Mouse (Mus musculus) CH12.LX (cell line): ENCODE measurements at regions not wholly inside any gene's neighbourhood (a gene's known extent, or its start where the extent isn't known, plus 50 kb on each side); places are given as distances from the start of the nearest gene placed in this dataset.

Experiments
- DNase-seq: peaks from one replicate; pipeline ENCODE4 v3.0.0-alpha.2; 2013; ENCODE audit errors: extremely low read depth
- H3K27ac ChIP-seq: 2 replicates; pipeline ENCODE4 v1.5.1; 2012; ENCODE audit warnings: low read depth, mild to moderate bottlenecking, control low read depth, moderate library complexity; ENCODE audit not compliant: insufficient read depth
- H3K27me3 ChIP-seq: replicated peaks from 2 replicates; pipeline ENCODE3; 2012; ENCODE audit warnings: inconsistent platforms
- H3K36me3 ChIP-seq, 2 experiments: replicated peaks in 1 of 2; 2 replicates each; pipeline versions ENCODE3 to v1.6.1; 2012; ENCODE audit warnings: inconsistent platforms in 1 of 2, low read length in 1 of 2, mild to moderate bottlenecking in 1 of 2, mixed read lengths in 1 of 2, moderate library complexity in 1 of 2; ENCODE audit not compliant: control insufficient read depth in 1 of 2, insufficient read depth in 1 of 2
- H3K4me1 ChIP-seq, 2 experiments: 2 replicates each; pipeline ENCODE4 v1.6.1; 2012; ENCODE audit warnings: inconsistent platforms in 1 of 2, moderate library complexity in 1 of 2; ENCODE audit not compliant: insufficient read depth in 2 of 2, control insufficient read depth in 1 of 2
- H3K4me2 ChIP-seq: 2 replicates; pipeline ENCODE4 v1.6.1; 2012; ENCODE audit warnings: low read depth, mild to moderate bottlenecking, control low read depth; ENCODE audit not compliant: poor library complexity, insufficient read depth, severe bottlenecking
- H3K4me3 ChIP-seq, 3 experiments: fragments of 150-350 bp in 1 of 3; sonication (generic) in 1 of 3; replicated peaks in 1 of 3; 2 replicates each; pipeline versions ENCODE3 to v1.5.1; 2011 to 2012; ENCODE audit warnings: low read depth in 2 of 3, low read length in 2 of 3, mild to moderate bottlenecking in 2 of 3, moderate library complexity in 2 of 3, control low read depth in 1 of 3, improper control_type of control experiment in 1 of 3, inconsistent platforms in 1 of 3, mixed read lengths in 1 of 3; ENCODE audit not compliant: poor library complexity in 1 of 3
- H3K79me2 ChIP-seq: replicated peaks from 2 replicates; pipeline ENCODE4 v1.6.1; 2012; ENCODE audit warnings: mild to moderate bottlenecking, moderate library complexity; ENCODE audit not compliant: control insufficient read depth, poor library complexity, insufficient read depth, severe bottlenecking; ENCODE audit errors: extremely low read depth
- H3K9ac ChIP-seq: 2 replicates; pipeline ENCODE4 v1.6.1; 2012; ENCODE audit warnings: low read depth, mild to moderate bottlenecking, control low read depth, moderate library complexity; ENCODE audit not compliant: insufficient read depth
- H3K9me3 ChIP-seq: replicated peaks from 2 replicates; pipeline ENCODE3; 2012; ENCODE audit warnings: low read length, inconsistent platforms, mixed read lengths
- BHLHE40 ChIP-seq: IDR thresholded peaks from 2 replicates; pipeline ENCODE4 v1.6.1; 2011; ENCODE audit warnings: mild to moderate bottlenecking, low read depth, low read length, improper control_type of control experiment
- CHD1 ChIP-seq: IDR thresholded peaks from 2 replicates; pipeline ENCODE4 v1.6.1; 2012; ENCODE audit warnings: low read depth, low read length, improper control_type of control experiment, inconsistent platforms
- CHD2 ChIP-seq: IDR thresholded peaks from 2 replicates; pipeline ENCODE4 v1.6.1; 2011; ENCODE audit warnings: low read length, improper control_type of control experiment
- CTCF ChIP-seq, 2 experiments: IDR thresholded peaks in 1 of 2; conservative IDR thresholded peaks in 1 of 2; 2 replicates each; pipeline ENCODE4 v1.5.1; 2011 to 2012; ENCODE audit warnings: low read depth in 2 of 2, low read length in 2 of 2, improper control_type of control experiment in 1 of 2, inconsistent platforms in 1 of 2, mild to moderate bottlenecking in 1 of 2, moderate library complexity in 1 of 2
- E2F4 ChIP-seq: IDR thresholded peaks from 2 replicates; pipeline ENCODE4 v1.6.1; 2011; ENCODE audit warnings: low read depth, low read length, improper control_type of control experiment; ENCODE audit not compliant: insufficient replicate concordance
- ELF1 ChIP-seq: IDR thresholded peaks from 2 replicates; pipeline ENCODE4 v1.6.1; 2014; ENCODE audit warnings: low read depth, mild to moderate bottlenecking, inconsistent platforms, low read length, improper control_type of control experiment
- ETS1 ChIP-seq: conservative IDR thresholded peaks from 2 replicates; pipeline ENCODE4 v1.6.1; 2012; ENCODE audit warnings: low read depth, mild to moderate bottlenecking, inconsistent platforms, low read length, improper control_type of control experiment, moderate library complexity
- HCFC1 ChIP-seq: IDR thresholded peaks from 2 replicates; pipeline ENCODE4 v1.6.1; 2012; ENCODE audit warnings: low read depth, mild to moderate bottlenecking, inconsistent platforms, low read length, improper control_type of control experiment
- JUND ChIP-seq: conservative IDR thresholded peaks from 2 replicates; pipeline ENCODE4 v1.6.1; 2011; ENCODE audit warnings: low read depth, low read length, improper control_type of control experiment
- KAT2A ChIP-seq: IDR thresholded peaks from 2 replicates; pipeline ENCODE4 v1.6.1; 2012; ENCODE audit warnings: low read length, improper control_type of control experiment, inconsistent platforms; ENCODE audit not compliant: insufficient replicate concordance
- MAFK ChIP-seq: IDR thresholded peaks from 2 replicates; pipeline ENCODE4 v1.6.1; 2011; ENCODE audit warnings: low read length, improper control_type of control experiment; ENCODE audit not compliant: insufficient replicate concordance
- MAX ChIP-seq: IDR thresholded peaks from 2 replicates; pipeline ENCODE4 v1.6.1; 2011; ENCODE audit warnings: low read length, improper control_type of control experiment
- MXI1 ChIP-seq: IDR thresholded peaks from 2 replicates; pipeline ENCODE4 v1.6.1; 2011; ENCODE audit warnings: mild to moderate bottlenecking, low read depth, low read length, improper control_type of control experiment
- MYC ChIP-seq: IDR thresholded peaks from 2 replicates; pipeline ENCODE4 v1.6.1; 2011; ENCODE audit warnings: low read depth, mild to moderate bottlenecking, improper control_type of control experiment, low read length
- PAX5 ChIP-seq: IDR thresholded peaks from 2 replicates; pipeline ENCODE4 v1.6.1; 2012; ENCODE audit warnings: low read length, inconsistent platforms, mixed read lengths
- POLR2A ChIP-seq: IDR thresholded peaks from 2 replicates; pipeline ENCODE4 v1.6.1; 2011; ENCODE audit warnings: low read depth, mild to moderate bottlenecking, improper control_type of control experiment, low read length
- POLR2AphosphoS2 ChIP-seq: IDR thresholded peaks from 2 replicates; pipeline ENCODE4 v1.6.1; 2011; ENCODE audit warnings: low read depth, low read length, improper control_type of control experiment
- SMC3 ChIP-seq: IDR thresholded peaks from 2 replicates; pipeline ENCODE4 v1.6.1; 2011; ENCODE audit warnings: low read depth, low read length, improper control_type of control experiment
- TBP ChIP-seq: conservative IDR thresholded peaks from 2 replicates; pipeline ENCODE4 v1.6.1; 2011; ENCODE audit warnings: low read depth, low read length, improper control_type of control experiment
- TCF12 ChIP-seq: IDR thresholded peaks from 2 replicates; pipeline ENCODE4 v1.6.1; 2014; ENCODE audit warnings: low read depth, mild to moderate bottlenecking, inconsistent platforms, low read length, improper control_type of control experiment
- UBTF ChIP-seq: IDR thresholded peaks from 2 replicates; pipeline ENCODE4 v1.6.1; 2012; ENCODE audit warnings: low read depth, mild to moderate bottlenecking, inconsistent platforms, low read length, improper control_type of control experiment, moderate library complexity
- USF2 ChIP-seq: conservative IDR thresholded peaks from 2 replicates; pipeline ENCODE4 v1.6.1; 2011; ENCODE audit warnings: low read depth, low read length, improper control_type of control experiment
- ZKSCAN1 ChIP-seq: IDR thresholded peaks from 2 replicates; pipeline ENCODE4 v1.6.1; 2012; ENCODE audit warnings: low read depth, inconsistent platforms, low read length, improper control_type of control experiment, borderline replicate concordance
- ZNF384 ChIP-seq: IDR thresholded peaks from 2 replicates; pipeline ENCODE4 v1.6.1; 2012; ENCODE audit warnings: low read depth, low read length, improper control_type of control experiment, inconsistent platforms
- dilution Hi-C: fragments of 300-500 bp; cut with MboI; formaldehyde crosslinking; loops from 2 replicates; pipeline ENCODE4 v1.14.3; 2020; ENCODE audit warnings: low sequenced_read_pairs; ENCODE audit not compliant: extremely low pct_unique_long_range_greater_than_20kb, extremely low pct_ligation_motif_present
- in situ Hi-C: fragments of 300-500 bp; cut with MboI; formaldehyde crosslinking; loops from 3 replicates; pipeline ENCODE4 v1.14.3; 2019; ENCODE audit warnings: low sequenced_read_pairs, low pct_ligation_motif_present, low pct_unique_long_range_greater_than_20kb, mixed read lengths

GRCm38 (mm10) chr8:7954851-7955250, 706.2 kb downstream of the Efnb2 start:
- Histone ChIP-seq H3K4me1 (no peaks in the 10 kb centered on the region), H3K27ac (no peak overlapping the region), H3K27me3 (no peaks in the 10 kb centered on the region), H3K9ac (no peak overlapping the region), H3K79me2 (no peaks in the 10 kb centered on the region), H3K9me3 (peaks cover 44% of the 10 kb centered on the region), H3K4me3 (no peak overlapping the region), H3K4me2 (no peak overlapping the region), H3K36me3 (no peaks in the 10 kb centered on the region)
- TF ChIP-seq MAX = no peak
- no peak for TF ChIP-seq MAFK
- no peak for TF ChIP-seq JUND
- TF ChIP-seq PAX5 = no peak
- no peak for TF ChIP-seq KAT2A
- TF ChIP-seq HCFC1 = no peak
- no peak for TF ChIP-seq POLR2A
- TF ChIP-seq MYC = no peak
- TF ChIP-seq USF2 = no peak
- in situ Hi-C loops (no loop called here), dilution Hi-C loops (no loop called here)
- DNase-seq = no peak

- Histone ChIP-seq H3K27me3 (no peaks in the 10 kb centered on the region), H3K27ac (no peak overlapping the region), H3K4me1 (no peaks in the 10 kb centered on the region), H3K9me3 (peaks cover 34% of the 10 kb centered on the region), H3K9ac (no peak overlapping the region), H3K4me3 (no peak overlapping the region), H3K79me2 (no peaks in the 10 kb centered on the region), H3K4me2 (no peak overlapping the region), H3K36me3 (no peaks in the 10 kb centered on the region)
- dilution Hi-C loops (no loop called here), in situ Hi-C loops (no loop called here)
- no peak for DNase-seq
- TF ChIP-seq ELF1 (no peak), KAT2A (no peak), ETS1 (no peak), BHLHE40 (no peak), E2F4 (no peak), UBTF (no peak), HCFC1 (no peak)
These were observed 714.9 kb downstream of the Efnb2 start for GRCm38 (mm10) chr8:7945966-7946775.

DNA sequence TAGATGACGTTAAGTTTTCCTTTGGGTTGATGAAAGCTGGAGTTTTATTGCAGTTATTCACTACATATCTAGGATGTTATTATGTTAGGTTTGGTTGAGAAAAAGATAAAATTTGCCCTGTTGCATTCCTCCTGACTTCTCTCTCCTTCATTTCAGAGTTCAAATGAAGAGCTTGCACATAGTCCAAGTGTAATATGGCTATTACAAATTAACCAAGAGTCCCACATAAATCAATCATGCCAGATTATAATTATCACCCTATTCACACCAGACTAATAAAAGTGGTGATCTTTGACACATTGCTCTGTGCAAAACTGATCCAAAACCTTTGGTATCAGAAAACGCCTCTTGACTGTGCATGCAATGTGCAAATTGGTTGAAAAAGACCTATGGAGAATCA, 724.4 kb downstream of the Efnb2 start:
- in situ Hi-C loops (no loop called here), dilution Hi-C loops (no loop called here)
- Histone ChIP-seq H3K9me3 (peaks cover 26% of the 10 kb centered on the region), H3K36me3 (no peaks in the 10 kb centered on the region), H3K9ac (no peak overlapping the region), H3K4me3 (no peak overlapping the region), H3K79me2 (no peaks in the 10 kb centered on the region), H3K4me1 (no peaks in the 10 kb centered on the region), H3K27me3 (no peaks in the 10 kb centered on the region), H3K27ac (no peak overlapping the region), H3K4me2 (no peak overlapping the region)
- TF ChIP-seq HCFC1 (no peak), MXI1 (no peak), MAX (no peak), TCF12 (no peak), ZNF384 (no peak), KAT2A (no peak), ELF1 (no peak), POLR2A (no peak), SMC3 (no peak), PAX5 (no peak), ZKSCAN1 (no peak), CHD2 (no peak), TBP (no peak), POLR2AphosphoS2 (no peak), CTCF (conservative IDR thresholded peaks at IDR 0.05 in 1 of 2, IDR thresholded peaks at IDR 0.05 in 1 of 2; ENCODE audit: low read depth in 2 of 2, low read length in 2 of 2) (no peak), ETS1 (no peak), CHD1 (no peak)
- no peak for DNase-seq
